Mouse (Mus musculus) cortical plate, adult 2 months (tissue): ENCODE results near the gene Vmn2r107. TPM values are rescaled to one million over a fixed set of nuclear protein-coding genes. Genes with fewer than 3 reads are reported as not detected.

Experiments
- H3K27ac ChIP-seq: fragments of 200-500 bp; 2 replicates; pipeline ENCODE4 v1.5.1; 2012; ENCODE audit warnings: low read length, control low read depth, inconsistent platforms; ENCODE audit not compliant: insufficient read depth
- H3K4me1 ChIP-seq: fragments of 200-500 bp; 2 replicates; pipeline ENCODE4 v1.6.1; 2011; ENCODE audit warnings: low read length; ENCODE audit not compliant: control insufficient read depth, insufficient read depth
- H3K4me3 ChIP-seq: fragments of 200-500 bp; 2 replicates; pipeline ENCODE4 v1.5.1; 2011; ENCODE audit warnings: mild to moderate bottlenecking, low read length, control low read depth; ENCODE audit not compliant: insufficient read depth
- CTCF ChIP-seq: fragments of 200-500 bp; IDR thresholded peaks from 2 replicates; pipeline ENCODE4 v1.5.1; 2011; ENCODE audit warnings: mild to moderate bottlenecking, control low read depth, low read length; ENCODE audit not compliant: insufficient read depth; ENCODE audit errors: extremely low read depth
- POLR2A ChIP-seq: fragments of 200-500 bp; IDR thresholded peaks from 2 replicates; pipeline ENCODE4 v1.6.1; 2011; ENCODE audit warnings: mild to moderate bottlenecking, low read length, control low read depth; ENCODE audit not compliant: insufficient read depth; ENCODE audit errors: extremely low read depth
- polyA plus RNA-seq: library from polyadenylated mRNA; depleted of rRNA; stranded (reverse); fragments of >200 nt; gene quantifications from 2 replicates; pipeline ENCODE4 v1.2.3, GENCODE M21; 2012; rRNA removed

Vmn2r107 gene
- polyA plus RNA-seq = not detected in 2 replicates

DNA sequence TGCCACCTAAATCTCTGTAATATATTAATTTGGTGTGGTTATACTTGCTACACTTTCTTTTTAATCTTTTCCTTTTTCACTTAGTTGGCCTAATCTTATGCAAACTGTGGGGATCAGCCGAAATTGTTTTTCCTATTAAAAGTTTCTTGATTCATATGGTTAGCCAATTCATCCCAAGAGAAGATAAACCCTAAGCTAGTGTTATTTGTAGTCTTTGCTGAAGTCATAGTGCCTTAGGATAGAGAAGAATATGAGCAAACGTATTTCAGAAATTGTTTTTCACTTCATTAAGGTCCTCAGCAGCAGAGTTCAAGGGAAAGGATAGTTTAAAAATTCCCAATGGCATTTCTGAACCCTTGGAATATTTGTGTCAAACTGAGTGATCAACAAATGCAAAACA, at the start of gene Vmn2r107:
Vmn2r107 (plus strand) TSS at position 301 of the 400 bp plus-strand sequence.
- no peak within 1 kb of the TSS for H3K27ac ChIP-seq
- H3K4me1 ChIP-seq = no peaks in the 10 kb centered on the region
- TF ChIP-seq CTCF (no peak), POLR2A (no peak)
- no peak within 1 kb of the TSS for H3K4me3 ChIP-seq

DNA sequence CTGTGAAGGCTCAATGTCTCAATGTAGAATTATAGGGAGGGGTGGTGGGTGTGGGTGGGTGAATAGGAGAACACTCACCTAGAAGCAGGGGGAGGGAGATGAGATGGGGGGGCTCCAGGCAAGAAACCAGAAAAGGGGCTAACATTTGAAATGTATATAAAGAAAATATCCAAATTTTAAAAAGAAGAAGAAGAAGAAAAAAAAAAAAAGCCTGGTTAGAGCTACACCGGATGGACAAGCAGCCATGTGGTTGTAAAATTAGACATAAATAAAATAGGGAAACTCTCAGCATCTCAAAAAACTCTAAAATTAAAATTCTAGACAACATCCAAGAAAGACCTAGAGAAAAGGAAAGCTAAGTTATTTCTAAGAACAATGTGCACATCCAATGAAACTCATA, 39.3 kb upstream of the Vmn2r107 start:
- Histone ChIP-seq H3K4me1 (no peaks in the 10 kb centered on the region), H3K4me3 (no peak overlapping the region), H3K27ac (no peak overlapping the region)
- TF ChIP-seq POLR2A (no peak), CTCF (no peak)

DNA sequence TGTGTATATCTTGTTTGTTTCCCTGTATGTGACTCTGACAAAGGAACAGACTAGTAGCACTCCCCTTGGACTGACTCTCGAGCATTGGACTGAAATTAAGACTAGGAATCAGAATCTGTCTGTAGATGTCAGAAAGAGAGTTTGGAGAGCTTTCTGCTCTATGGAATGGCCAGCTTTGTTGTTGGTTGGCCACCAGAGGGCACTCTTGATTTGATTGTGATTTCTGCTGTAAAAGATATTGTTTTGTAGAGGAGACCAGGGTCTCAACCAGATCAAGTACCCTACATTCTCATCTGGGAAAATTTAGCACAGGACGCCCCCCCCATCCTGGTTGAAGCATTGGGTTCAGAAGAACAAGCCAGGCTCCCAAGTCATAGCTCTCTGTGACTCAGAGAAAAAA, 54.1 kb downstream of the Vmn2r107 start:
- Histone ChIP-seq H3K4me3 (no peak overlapping the region), H3K27ac (no peak overlapping the region), H3K4me1 (no peaks in the 10 kb centered on the region)
- TF ChIP-seq POLR2A (no peak), CTCF (no peak)

DNA sequence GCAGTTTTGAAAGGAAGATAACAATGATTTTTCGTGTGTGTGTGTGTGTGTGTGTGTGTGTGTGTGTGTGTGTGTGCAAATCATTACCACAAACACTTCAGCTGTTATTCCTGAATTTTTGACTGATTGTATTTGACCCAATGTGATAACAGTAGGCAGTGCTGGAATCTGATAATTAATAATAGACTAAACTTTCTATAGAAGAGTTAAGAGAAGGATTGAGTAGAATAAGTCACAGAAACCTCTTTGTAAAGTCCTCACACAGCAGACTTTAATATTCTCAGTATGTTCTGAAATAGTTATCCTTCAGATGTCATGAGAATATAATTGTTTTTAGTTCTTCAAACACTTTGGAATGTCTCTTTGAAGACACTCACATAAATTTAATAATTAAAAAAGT, 68.8 kb downstream of the Vmn2r107 start, which contains the start of gene Vmn1r224:
Vmn1r224 (plus strand) TSS at position 301 of the 400 bp plus-strand sequence.
- no peak within 1 kb of the TSS for H3K4me3 ChIP-seq
- H3K4me1 ChIP-seq = no peaks in the 10 kb centered on the region
- H3K27ac ChIP-seq = no peak within 1 kb of the TSS
- TF ChIP-seq POLR2A (no peak), CTCF (no peak)

Other genes with a start within 250 kb of the Vmn2r107 start
- not detected in 2 replicates for gene Fpr-rs7, start 231.0 kb upstream of the Vmn2r107 start, polyA plus RNA-seq
- gene Fpr-rs6, start 162.1 kb upstream of the Vmn2r107 start, polyA plus RNA-seq = not detected in 2 replicates
- not detected in 2 replicates for gene Vmn2r105, start 110.2 kb upstream of the Vmn2r107 start, polyA plus RNA-seq
- not detected in 2 replicates for gene Vmn2r106, start 59.7 kb upstream of the Vmn2r107 start, polyA plus RNA-seq
- not detected in 2 replicates for gene Vmn1r224, start 68.9 kb downstream of the Vmn2r107 start, polyA plus RNA-seq
- not detected in 2 replicates for gene Vmn2r108, start 136.1 kb downstream of the Vmn2r107 start, polyA plus RNA-seq
- not detected in 2 replicates for gene Vmn1r225, start 152.9 kb downstream of the Vmn2r107 start, polyA plus RNA-seq
- not detected in 2 replicates for gene Vmn2r109, start 219.5 kb downstream of the Vmn2r107 start, polyA plus RNA-seq